Mouse (Mus musculus): ENCODE measurements around the gene B4galnt2. TPM values are rescaled to one million over a fixed set of nuclear protein-coding genes. Genes with fewer than 3 reads are reported as not detected.
"Not testable (repeated sequence)": the region's sequence is repeated elsewhere in the genome, so short reads cannot be mapped to it uniquely, and the experiment has no call there.

The B4galnt2 gene
- total and polyA plus RNA-seq, 2 experiments from 2014 or later, result not detected

DNA sequence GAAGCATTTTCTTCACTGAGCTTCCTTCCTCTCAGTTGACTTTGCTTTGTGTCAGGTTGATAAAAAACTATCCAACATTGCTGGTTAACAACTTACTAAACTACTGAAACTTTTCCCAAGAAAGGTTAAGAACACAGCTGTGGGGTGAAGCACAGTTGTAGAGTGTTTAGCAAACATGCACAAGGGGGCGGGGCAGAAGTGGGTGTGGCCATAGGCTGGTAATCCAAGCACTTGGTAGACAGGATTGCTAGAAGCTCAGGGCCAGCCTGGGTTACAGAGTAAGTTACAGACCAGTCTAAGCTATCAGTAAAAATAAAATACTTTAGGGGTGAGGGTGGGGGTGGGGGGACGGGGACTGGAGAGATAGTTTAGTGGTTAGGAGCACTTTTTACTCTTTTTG is 10.4 kb downstream of the B4galnt2 start:
- DNase-seq (ENCODE audit: low spot score), result no peak
- no peak overlapping the region for H3K4me2 ChIP-seq (ENCODE audit: low read depth, low read length)
- ATAC-seq, result no peak
- H3K4me3 ChIP-seq (ENCODE audit: low read length), result no peak overlapping the region
- TF ChIP-seq CTCF (IDR thresholded peaks at IDR 0.05; ENCODE audit: low read depth), result no peak
- no peaks in the 10 kb centered on the region for H3K27me3 ChIP-seq (ENCODE audit: insufficient read depth, low read length)
- no peak overlapping the region for H3K27ac ChIP-seq
- WGBS, result 60% methylated on average over 2 of the region's 2 CpGs
- H3K4me1 ChIP-seq (ENCODE audit: insufficient read depth, low read length), result no peaks in the 10 kb centered on the region
- H3K9me3 ChIP-seq (ENCODE audit: low read length), result no peaks in the 10 kb centered on the region
- H3K9ac ChIP-seq (replicated peaks; ENCODE audit: low read length), result no peak overlapping the region
- H3K36me3 ChIP-seq (ENCODE audit: insufficient read depth, low read length), result no peaks in the 10 kb centered on the region

DNA sequence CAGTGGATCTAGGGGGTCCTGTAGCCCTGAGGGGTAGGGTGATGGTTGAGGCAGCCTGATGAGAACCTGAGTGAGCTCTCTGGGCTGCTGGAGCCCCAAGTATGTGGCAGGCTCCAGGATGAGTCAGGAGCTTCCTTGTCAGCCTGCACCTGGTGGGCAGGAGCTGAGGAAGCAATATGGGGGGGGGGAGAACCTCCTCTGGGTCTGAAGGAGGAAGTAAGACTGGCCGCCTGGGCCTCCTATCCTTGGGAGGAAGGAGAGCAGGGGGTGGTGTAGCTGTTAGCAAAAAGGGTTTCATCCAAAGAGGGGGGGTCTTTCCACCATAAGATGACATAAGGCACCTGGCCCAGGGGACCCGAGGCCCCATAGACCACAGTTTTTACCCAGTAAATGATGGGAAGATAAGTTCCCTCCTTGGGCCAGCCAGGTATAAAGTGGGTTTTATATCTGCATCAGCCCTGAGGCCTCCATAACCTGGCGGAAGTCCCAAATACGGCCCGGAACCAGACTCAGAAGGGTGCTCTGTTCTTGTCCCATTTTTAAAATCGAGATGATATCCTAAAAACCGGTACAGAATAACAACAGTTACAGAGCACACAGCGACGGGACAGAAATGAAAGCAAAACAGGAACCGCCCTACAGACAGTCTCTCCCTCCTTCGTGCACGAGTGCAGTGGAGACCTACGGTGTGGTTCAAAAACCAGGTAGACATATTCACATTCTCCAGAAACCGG is 18.1 kb downstream of the B4galnt2 start:
- H3K4me3 ChIP-seq (ENCODE audit: low read length), result no peak overlapping the region
- no peak for ATAC-seq
- DNase-seq (ENCODE audit: low spot score), result no peak
- no peak overlapping the region for H3K9ac ChIP-seq (replicated peaks; ENCODE audit: low read length)
- no peaks in the 10 kb centered on the region for H3K27me3 ChIP-seq (ENCODE audit: insufficient read depth, low read length)
- 80% methylated on average over 14 of the region's 14 CpGs for WGBS
- no peak for TF ChIP-seq CTCF (IDR thresholded peaks at IDR 0.05; ENCODE audit: low read depth)
- no peaks in the 10 kb centered on the region for H3K9me3 ChIP-seq (ENCODE audit: low read length)
- no peak overlapping the region for H3K4me2 ChIP-seq (ENCODE audit: low read depth, low read length)
- no peak overlapping the region for H3K27ac ChIP-seq
- no peaks in the 10 kb centered on the region for H3K36me3 ChIP-seq (ENCODE audit: insufficient read depth, low read length)
- H3K4me1 ChIP-seq (ENCODE audit: insufficient read depth, low read length), result no peaks in the 10 kb centered on the region

DNA sequence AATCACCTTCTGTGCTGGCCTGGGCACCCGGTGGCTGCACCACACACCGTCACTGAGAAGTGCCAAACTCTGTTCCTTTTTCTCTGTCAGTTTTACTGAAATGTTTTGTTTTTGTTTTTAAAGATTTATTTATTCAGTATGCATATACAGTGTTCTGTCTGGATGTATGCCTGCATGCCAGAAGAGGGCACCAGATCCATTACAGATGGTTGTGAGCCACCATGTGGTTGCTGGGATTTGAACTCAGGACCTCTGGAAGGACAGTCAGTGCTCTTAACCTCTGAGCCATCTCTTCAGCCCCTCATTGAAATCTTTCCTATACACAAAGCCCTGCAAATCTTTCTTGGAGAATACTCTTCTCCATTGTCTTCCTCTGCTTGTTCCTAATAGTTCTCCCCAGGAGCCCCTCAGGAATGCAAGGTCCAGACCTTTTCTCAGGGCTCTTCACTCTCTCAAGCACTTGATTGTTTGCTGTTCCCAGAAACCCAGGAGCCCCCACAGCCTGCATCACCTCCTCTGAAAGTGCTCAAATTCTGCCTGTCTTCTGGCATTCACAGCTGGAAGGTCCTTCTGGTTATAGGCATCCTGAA is 24.1 kb downstream of the B4galnt2 start:
- Histone ChIP-seq H3K4me1 (ENCODE audit: insufficient read depth, low read length) (no peaks in the 10 kb centered on the region), H3K4me2 (ENCODE audit: low read depth, low read length) (no peak overlapping the region), H3K27me3 (ENCODE audit: insufficient read depth, low read length) (no peaks in the 10 kb centered on the region), H3K9me3 (ENCODE audit: low read length) (no peaks in the 10 kb centered on the region), H3K4me3 (ENCODE audit: low read length) (no peak overlapping the region), H3K9ac (replicated peaks; ENCODE audit: low read length) (no peak overlapping the region), H3K36me3 (ENCODE audit: insufficient read depth, low read length) (no peaks in the 10 kb centered on the region), H3K27ac (no peak overlapping the region)
- ATAC-seq (no peak), DNase-seq (ENCODE audit: low spot score) (no peak)
- peak; percentile 26; the same call in 1 of the 2 replicates for TF ChIP-seq CTCF (IDR thresholded peaks at IDR 0.05; ENCODE audit: low read depth)
- 77% methylated on average over 2 of the region's 2 CpGs for WGBS

DNA sequence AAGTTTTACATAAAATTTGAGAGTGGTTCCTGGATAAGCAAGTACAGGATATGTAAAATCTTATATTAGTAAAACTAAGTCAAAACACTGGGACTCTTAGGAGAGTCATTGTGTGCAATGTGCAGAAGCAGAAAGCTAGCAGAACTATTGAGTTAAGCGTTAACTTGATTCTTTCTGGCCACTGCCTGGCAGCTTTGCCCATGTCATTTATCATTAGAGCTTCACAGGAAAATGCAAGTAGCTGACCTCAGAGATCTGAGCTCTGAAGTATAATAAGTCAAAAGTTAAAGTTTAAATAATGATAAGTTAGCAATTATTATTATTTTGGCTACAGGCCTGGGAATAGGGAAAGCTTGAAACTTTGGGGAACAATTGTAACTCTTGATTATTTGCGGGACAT is 34.8 kb downstream of the B4galnt2 start:
- not testable (repeated sequence) for H3K4me2 ChIP-seq (ENCODE audit: low read depth, low read length); H3K27ac ChIP-seq; ATAC-seq; H3K27me3 ChIP-seq (ENCODE audit: insufficient read depth, low read length); H3K4me1 ChIP-seq (ENCODE audit: insufficient read depth, low read length); H3K9ac ChIP-seq (replicated peaks; ENCODE audit: low read length); DNase-seq (ENCODE audit: low spot score); H3K36me3 ChIP-seq (ENCODE audit: insufficient read depth, low read length); H3K4me3 ChIP-seq (ENCODE audit: low read length); H3K9me3 ChIP-seq (ENCODE audit: low read length)
- 68% methylated on average over 2 of the region's 2 CpGs for WGBS

DNA sequence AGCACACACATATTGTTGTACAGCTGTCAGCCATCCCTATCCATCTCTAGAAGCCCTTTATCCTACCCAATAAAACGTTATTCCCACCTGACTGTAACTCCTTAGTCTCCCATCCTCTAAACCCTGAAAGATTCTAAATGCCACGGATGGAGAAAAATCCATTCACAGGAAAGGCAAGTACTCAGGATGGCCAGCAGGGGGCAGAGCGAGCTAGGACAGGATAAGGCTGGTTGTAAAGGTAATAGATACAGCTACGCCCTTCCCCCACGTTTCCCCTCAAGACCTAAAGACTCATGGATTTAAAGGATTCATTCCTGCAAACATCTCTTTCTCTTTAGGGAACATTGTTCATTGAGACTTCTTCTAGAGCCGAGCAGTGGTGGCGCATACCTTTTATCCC is 38.4 kb downstream of the B4galnt2 start:
- H3K4me3 ChIP-seq (ENCODE audit: low read length), result no peak overlapping the region; the same call in 1 of the 2 replicates
- 22% methylated on average over 7 of the region's 7 CpGs for WGBS
- no peaks in the 10 kb centered on the region for H3K27me3 ChIP-seq (ENCODE audit: insufficient read depth, low read length)
- DNase-seq (ENCODE audit: low spot score) (peak; percentile 79), ATAC-seq (peak; percentile 35; the same call in 1 of the 2 replicates)
- no peak overlapping the region for H3K9ac ChIP-seq (replicated peaks; ENCODE audit: low read length)
- no peaks in the 10 kb centered on the region for H3K36me3 ChIP-seq (ENCODE audit: insufficient read depth, low read length)
- no peaks in the 10 kb centered on the region for H3K9me3 ChIP-seq (ENCODE audit: low read length)
- peak overlapping the region; percentile 41; the same call in 1 of the 2 replicates for H3K4me2 ChIP-seq (ENCODE audit: low read depth, low read length)
- TF ChIP-seq CTCF (IDR thresholded peaks at IDR 0.05; ENCODE audit: low read depth), result peak; percentile 89
- H3K27ac ChIP-seq, result no peak overlapping the region
- no peaks in the 10 kb centered on the region for H3K4me1 ChIP-seq (ENCODE audit: insufficient read depth, low read length)

DNA sequence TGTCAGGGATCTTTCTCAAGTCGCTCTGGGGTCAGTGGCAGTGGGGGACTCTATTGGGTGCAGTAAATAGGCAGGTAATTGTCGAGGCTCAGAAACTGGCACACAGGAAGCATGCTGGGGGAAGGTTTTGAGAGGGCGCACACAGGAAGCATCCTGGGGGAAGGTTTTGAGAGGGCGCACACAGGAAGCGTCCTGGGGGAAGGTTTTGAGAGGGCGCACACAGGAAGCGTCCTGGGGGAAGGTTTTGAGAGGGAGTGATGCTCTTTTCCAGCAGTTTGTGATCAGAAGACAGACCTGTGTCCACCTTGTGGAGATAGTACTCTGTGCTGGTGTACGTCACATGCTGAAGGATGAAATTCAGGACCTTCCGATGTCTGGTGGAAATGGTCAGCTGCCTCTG is 38.9 kb downstream of the B4galnt2 start:
- H3K27ac ChIP-seq, result no peak overlapping the region
- H3K27me3 ChIP-seq (ENCODE audit: insufficient read depth, low read length), result no peaks in the 10 kb centered on the region
- no peak for TF ChIP-seq CTCF (IDR thresholded peaks at IDR 0.05; ENCODE audit: low read depth)
- H3K9ac ChIP-seq (replicated peaks; ENCODE audit: low read length), result no peak overlapping the region
- no peaks in the 10 kb centered on the region for H3K4me1 ChIP-seq (ENCODE audit: insufficient read depth, low read length)
- 31% methylated on average over 9 of the region's 9 CpGs for WGBS
- no peaks in the 10 kb centered on the region for H3K36me3 ChIP-seq (ENCODE audit: insufficient read depth, low read length)
- DNase-seq (ENCODE audit: low spot score) (peak; percentile 46), ATAC-seq (peak; percentile 70)
- no peak overlapping the region; the same call in 1 of the 2 replicates for H3K4me3 ChIP-seq (ENCODE audit: low read length)
- peak overlapping the region; percentile 41; the same call in 1 of the 2 replicates for H3K4me2 ChIP-seq (ENCODE audit: low read depth, low read length)
- no peaks in the 10 kb centered on the region for H3K9me3 ChIP-seq (ENCODE audit: low read length)

DNA sequence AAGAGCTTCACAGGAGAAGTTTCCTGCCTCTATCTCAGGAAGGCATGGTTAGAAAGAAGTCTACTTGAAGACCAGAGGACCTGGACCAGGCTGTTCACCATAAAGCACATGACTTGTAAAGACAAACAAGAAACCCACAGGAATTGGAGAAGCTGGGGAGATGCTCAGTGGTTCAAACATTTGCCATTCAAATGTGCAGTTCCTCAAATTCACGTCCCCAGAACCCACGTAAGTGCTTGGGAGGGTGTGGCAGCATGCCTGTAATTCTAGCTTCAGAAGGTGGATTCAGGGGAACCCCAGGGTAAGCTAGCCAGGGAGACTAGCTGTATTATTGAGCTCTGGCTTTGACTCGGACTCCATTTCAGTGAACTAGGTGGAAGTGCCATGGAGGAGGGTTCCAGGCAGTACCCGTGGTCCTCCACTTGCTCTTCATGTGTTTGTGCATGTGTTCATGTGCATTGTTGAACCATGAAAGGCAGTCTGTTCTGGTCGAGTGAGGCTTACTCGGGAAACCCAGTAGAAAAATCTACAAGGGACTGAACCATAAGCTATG is 44.7 kb downstream of the B4galnt2 start:
- H3K27me3 ChIP-seq (ENCODE audit: insufficient read depth, low read length), result no peaks in the 10 kb centered on the region
- WGBS, result 76% methylated on average over 6 of the region's 6 CpGs
- no peak for ATAC-seq

More for the DNA sequence above, 44.7 kb downstream of the B4galnt2 start:
- Histone ChIP-seq H3K4me3 (ENCODE audit: low read length) (no peak overlapping the region), H3K4me2 (ENCODE audit: low read depth, low read length) (no peak overlapping the region), H3K36me3 (ENCODE audit: insufficient read depth, low read length) (no peaks in the 10 kb centered on the region), H3K9ac (replicated peaks; ENCODE audit: low read length) (no peak overlapping the region), H3K9me3 (ENCODE audit: low read length) (no peaks in the 10 kb centered on the region), H3K27ac (no peak overlapping the region), H3K4me1 (ENCODE audit: insufficient read depth, low read length) (no peaks in the 10 kb centered on the region)
- no peak for DNase-seq (ENCODE audit: low spot score)
- TF ChIP-seq CTCF (IDR thresholded peaks at IDR 0.05; ENCODE audit: low read depth), result no peak

Measured in hindbrain, postnatal 0 days (tissue).